Mouse (Mus musculus): ENCODE data around the gene Ankrd39.
A peak's percentile ranks its signal among the peaks of the same experiment; 100 is the strongest.

The Ankrd39 gene

GRCm38 (mm10) chr1:36572709-36573108 is 25.5 kb upstream of the Ankrd39 start:
- DNase-seq (ENCODE audit: low spot score in 2 of 2): peak; percentile 65 to 84

- DNase-seq (ENCODE audit: low spot score in 2 of 2): no peak
Observed at GRCm38 (mm10) chr1:36572140-36572700, 25.0 kb upstream of the Ankrd39 start.

GRCm38 (mm10) chr1:36571627-36572026 is 24.4 kb upstream of the Ankrd39 start:
- peak; percentile 75 to 80 for DNase-seq (ENCODE audit: low spot score in 2 of 2)

- DNase-seq (ENCODE audit: low spot score in 2 of 2): no peak
Observed at GRCm38 (mm10) chr1:36570320-36570719, 23.1 kb upstream of the Ankrd39 start.

GRCm38 (mm10) chr1:36569694-36570276 is 22.5 kb upstream of the Ankrd39 start:
- peak in 1 of 2 experiments; percentile 31 for DNase-seq (ENCODE audit: low spot score in 2 of 2)

GRCm38 (mm10) chr1:36568776-36569175 is 21.5 kb upstream of the Ankrd39 start:
- DNase-seq (ENCODE audit: low spot score in 2 of 2): peak; percentile 55 to 71

- DNase-seq (ENCODE audit: low spot score in 2 of 2): no peak
Observed at GRCm38 (mm10) chr1:36567818-36568603, 20.8 kb upstream of the Ankrd39 start.

GRCm38 (mm10) chr1:36566425-36566824 is 19.2 kb upstream of the Ankrd39 start:
- no peak for DNase-seq (ENCODE audit: low spot score in 2 of 2)

- peak; percentile 84 to 87 for DNase-seq (ENCODE audit: low spot score in 2 of 2)
Observed at GRCm38 (mm10) chr1:36564101-36564500, 16.9 kb upstream of the Ankrd39 start.

- no peak for DNase-seq (ENCODE audit: low spot score in 2 of 2)
Observed at GRCm38 (mm10) chr1:36563632-36564031, 16.4 kb upstream of the Ankrd39 start.

- DNase-seq (ENCODE audit: low spot score in 2 of 2): peak; percentile 62 to 75
Observed at GRCm38 (mm10) chr1:36563197-36563596, 16.0 kb upstream of the Ankrd39 start.

GRCm38 (mm10) chr1:36562388-36562787 is 15.1 kb upstream of the Ankrd39 start:
- no peak for DNase-seq (ENCODE audit: low spot score in 2 of 2)

- DNase-seq (ENCODE audit: low spot score in 2 of 2): peak; percentile 66 to 85
Observed at GRCm38 (mm10) chr1:36560903-36561302, 13.7 kb upstream of the Ankrd39 start.

- DNase-seq (ENCODE audit: low spot score in 2 of 2): no peak
Observed at GRCm38 (mm10) chr1:36559888-36560287, 12.6 kb upstream of the Ankrd39 start.

- no peak for DNase-seq (ENCODE audit: low spot score in 2 of 2)
Observed at GRCm38 (mm10) chr1:36559256-36559655, 12.0 kb upstream of the Ankrd39 start.

GRCm38 (mm10) chr1:36558031-36558993 is 11.1 kb upstream of the Ankrd39 start, which contains the start of gene Sema4c:
Gene Sema4c, minus strand, starts transcription at chr1:36558349.
- DNase-seq (ENCODE audit: low spot score in 2 of 2): peak in 1 of 2 experiments; percentile 70

GRCm38 (mm10) chr1:36557457-36558011 is 10.3 kb upstream of the Ankrd39 start:
- DNase-seq (ENCODE audit: low spot score in 2 of 2): peak; percentile 89 to 90

GRCm38 (mm10) chr1:36556553-36557456 is 9.6 kb upstream of the Ankrd39 start:
- peak; percentile 93 to 95 for DNase-seq (ENCODE audit: low spot score in 2 of 2)

GRCm38 (mm10) chr1:36555798-36556395 is 8.7 kb upstream of the Ankrd39 start:
- DNase-seq (ENCODE audit: low spot score in 2 of 2): peak in 1 of 2 experiments; percentile 56

Measured in heart, adult 9 months (tissue).